Mouse (Mus musculus): ENCODE data around the gene Pitpnc1. TPM values are rescaled to one million over a fixed set of nuclear protein-coding genes. Genes with fewer than 3 reads are reported as not detected.

Pitpnc1 gene
- polyA plus RNA-seq (2017; shearing (Covaris generic)) = 77.8 TPM

DNA sequence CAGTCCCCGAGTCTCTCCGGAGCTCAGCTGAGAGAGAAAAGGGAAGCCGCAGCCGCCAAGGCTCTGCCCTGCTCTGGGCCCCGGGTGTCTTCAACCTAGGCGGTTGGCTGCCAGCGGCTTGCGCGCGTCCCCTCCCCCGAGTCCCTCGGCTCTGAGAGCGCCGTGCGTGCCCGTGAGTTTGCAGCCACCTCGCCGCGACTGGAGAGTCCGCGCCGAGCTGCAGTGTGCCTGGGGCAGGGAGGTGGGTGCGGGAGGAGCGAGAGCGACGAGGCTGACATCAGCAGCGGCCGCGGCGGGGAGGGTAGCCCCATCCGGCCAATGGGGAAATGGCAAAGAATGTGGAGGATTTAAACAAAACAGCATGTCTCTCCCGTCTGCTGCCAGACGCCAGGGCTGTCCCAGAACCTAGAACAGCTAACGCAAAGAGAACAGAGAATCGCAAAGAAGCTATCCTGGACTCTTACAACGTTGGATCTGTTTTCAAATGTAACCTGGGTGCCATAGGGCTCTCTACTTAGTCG is at the start of gene Pitpnc1:
Gene Pitpnc1 (minus strand): TSS at position 179 of the 521 bp plus-strand sequence.

GRCm38 (mm10) chr11:107479053-107479861 is 8.8 kb upstream of the Pitpnc1 start, which contains the start of gene Psmd12:
TSS of gene Psmd12 (plus strand) at chr11:107479484.

DNA sequence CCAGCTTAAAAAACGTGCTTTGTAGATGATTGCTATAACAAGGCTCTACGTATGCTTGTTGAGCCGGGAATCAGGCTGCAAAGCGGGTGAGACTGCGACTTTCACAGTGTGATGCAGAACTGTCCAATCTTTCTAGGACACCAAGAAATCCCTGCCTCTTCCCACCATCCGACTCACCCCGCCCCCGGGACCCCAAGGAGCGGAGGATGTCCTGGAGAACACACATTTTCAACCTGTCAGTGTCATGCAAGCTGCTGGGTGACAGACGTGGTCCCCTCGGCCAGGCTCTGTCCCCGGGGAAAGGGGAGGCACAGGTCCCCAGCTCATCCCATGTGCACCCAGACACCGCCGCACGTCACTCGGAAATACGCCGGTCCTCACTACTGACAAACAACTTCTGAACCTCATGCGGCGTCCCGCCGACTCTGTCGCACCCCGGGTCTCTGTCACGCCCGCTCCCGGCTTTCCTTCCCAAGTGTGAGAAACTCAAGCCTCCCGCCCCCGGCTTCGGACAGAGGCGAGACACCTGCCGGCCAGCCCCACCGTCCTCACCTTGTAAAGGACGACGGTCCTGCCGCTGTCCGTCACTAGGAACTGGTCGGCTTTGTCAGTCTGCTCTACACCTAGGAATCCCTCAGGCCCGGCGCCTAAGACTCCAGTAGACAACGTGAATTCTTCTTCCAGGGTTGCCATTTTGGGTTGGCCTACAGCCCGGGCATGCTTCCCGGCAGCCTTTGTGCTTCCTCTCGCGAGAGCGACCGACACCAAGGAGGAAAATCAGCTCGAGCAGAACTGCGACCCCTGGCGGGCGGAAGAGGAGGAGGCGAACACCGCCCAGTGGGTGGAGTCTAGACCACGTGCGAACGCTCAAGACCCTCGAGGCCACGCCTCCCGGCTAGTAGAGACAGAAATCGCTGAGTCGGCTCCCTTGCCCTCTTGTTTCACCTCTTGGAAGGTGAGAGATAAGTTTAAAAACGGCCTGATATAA is 281.6 kb downstream of the Pitpnc1 start, which contains the start of gene Nol11:
Gene Nol11 (minus strand): TSS at position 817 of the 988 bp plus-strand sequence.

Other genes with a start within 250 kb of the Pitpnc1 start
- gene Psmd12, start 8.8 kb upstream of the Pitpnc1 start, polyA plus RNA-seq (2017; shearing (Covaris generic)) = 137 TPM
- gene Helz, start 77.2 kb upstream of the Pitpnc1 start, polyA plus RNA-seq (2017; shearing (Covaris generic)) = 56.9 TPM
- gene Cacng1, start 245.8 kb upstream of the Pitpnc1 start, polyA plus RNA-seq (2017; shearing (Covaris generic)) = not detected

Measured in activated CD4-positive, CD25-positive, alpha-beta regulatory T cell, adult 9 weeks (primary cell).